Mouse (Mus musculus): ENCODE data around the gene Abcb4.
"Not testable (repeated sequence)": the region's sequence is repeated elsewhere in the genome, so short reads cannot be mapped to it uniquely, and the experiment has no call there.

Abcb4 gene

GRCm38 (mm10) chr5:9000006-9000405, 106.5 kb downstream of the Abcb4 start:
- not testable (repeated sequence) for DNase-seq

- not testable (repeated sequence) for DNase-seq
Measured at GRCm38 (mm10) chr5:9006585-9006984, 113.1 kb downstream of the Abcb4 start.

Measured in layer of hippocampus, adult 9-11 months (tissue).